In the genomic region with DNA sequence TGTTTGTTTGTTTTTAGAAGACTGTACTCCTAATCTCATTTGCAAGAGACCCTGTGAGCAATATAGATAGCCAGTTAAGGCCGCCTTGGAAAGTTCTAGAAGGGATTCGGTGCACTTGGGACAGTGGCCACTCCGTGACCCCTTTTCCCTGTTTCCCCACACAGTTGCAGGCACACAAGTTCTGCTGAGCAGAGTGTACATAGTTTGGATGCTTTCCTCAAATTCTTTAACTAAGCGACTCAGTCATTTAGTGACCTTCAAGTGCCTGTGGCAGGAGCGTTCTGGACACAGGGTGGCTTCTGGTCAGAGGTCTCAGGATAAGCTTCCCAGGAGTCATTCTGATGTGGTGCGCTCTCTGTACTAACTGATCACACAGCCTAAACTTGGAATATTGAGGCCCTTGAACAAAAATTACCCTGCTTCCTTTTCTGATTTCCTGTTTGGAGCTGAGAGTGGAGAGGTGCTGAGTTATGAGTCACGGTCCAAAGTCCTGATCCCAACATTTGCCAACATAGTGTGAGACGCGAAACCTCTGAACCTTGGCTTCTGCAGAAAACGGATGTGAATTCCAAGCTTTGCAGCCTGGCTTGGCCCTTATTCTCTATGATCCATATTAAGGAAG, we compare ENCODE assay signal across 12 mouse cellular contexts.
DNase-seq lines count a peak whose midpoint lies in the region; ATAC-seq lines count a peak whose summit lies in the region.
"Had no signal": no experiment of that assay in that cellular context is flagged by ENCODE, and none has a peak within 500 bp of the region (broad histone marks: within the 10 kb centered on the region; RNA-seq: fewer than 3 reads in every experiment).

No protein-coding gene starts in this region.

- no peak overlapping the region for H3K9ac ChIP-seq in heart, embryonic 13.5 days
- H3K9ac ChIP-seq in heart, embryonic 12.5 days, result no peak overlapping the region
- H3K9ac ChIP-seq in intestine, embryonic 16.5 days (ENCODE audit: low read depth, low read length), result no peak overlapping the region
- H3K9ac ChIP-seq: hindbrain, embryonic 12.5 days; liver, embryonic 13.5 days had no signal

- H3K4me2 ChIP-seq in heart, embryonic 13.5 days, result no peak overlapping the region
- H3K4me2 ChIP-seq in heart, embryonic 12.5 days, result no peak overlapping the region
- no peak overlapping the region for H3K4me2 ChIP-seq in intestine, embryonic 16.5 days (ENCODE audit: low read depth, low read length)
- H3K4me2 ChIP-seq: hindbrain, embryonic 12.5 days; liver, embryonic 13.5 days had no signal

- 35% methylated on average over 10 of the region's 10 CpGs for WGBS in heart, embryonic 13.5 days
- 47% methylated on average over 10 of the region's 10 CpGs for WGBS in heart, embryonic 12.5 days
- WGBS in intestine, embryonic 16.5 days, result 59% methylated on average over 10 of the region's 10 CpGs
- 44% methylated on average over 10 of the region's 10 CpGs for WGBS in large intestine, adult 2 months

- peaks cover 16% of the 10 kb centered on the region for H3K4me1 ChIP-seq in heart, embryonic 13.5 days
- peaks cover 15% of the 10 kb centered on the region for H3K4me1 ChIP-seq in heart, embryonic 12.5 days (replicated peaks)
- peaks cover 4% of the 10 kb centered on the region; the same call in 1 of the 2 replicates for H3K4me1 ChIP-seq in intestine, embryonic 16.5 days (ENCODE audit: control insufficient read depth, insufficient read depth, low read length)
- H3K4me1 ChIP-seq: hindbrain, embryonic 12.5 days; midbrain, embryonic 10.5 days had no signal

- DNase-seq in NIH3T3 (ENCODE audit: low read depth), result peak; percentile 64
- peak; percentile 45 for DNase-seq in large intestine, adult 2 months (ENCODE audit: low read depth, low spot score)
- no peak for DNase-seq in cerebellum, postnatal 36 days
- DNase-seq in gastrocnemius, postnatal 25 days, result no peak
- no peak for DNase-seq in right cerebral cortex, adult 18-20 months
- DNase-seq: liver, embryonic 13.5 days; retina, postnatal 1 day had no signal

- no peaks in the 10 kb centered on the region for H3K9me3 ChIP-seq in heart, embryonic 13.5 days
- H3K9me3 ChIP-seq in heart, embryonic 12.5 days (replicated peaks), result no peaks in the 10 kb centered on the region
- H3K9me3 ChIP-seq in intestine, embryonic 16.5 days (ENCODE audit: control insufficient read depth, low read length), result no peaks in the 10 kb centered on the region
- H3K9me3 ChIP-seq: hindbrain, embryonic 12.5 days; liver, embryonic 13.5 days; midbrain, embryonic 10.5 days had no signal

- peak overlapping the region; percentile 39 for H3K27ac ChIP-seq in heart, embryonic 13.5 days (replicated peaks)
- no peak overlapping the region for H3K27ac ChIP-seq in heart, embryonic 12.5 days (ENCODE audit: poor library complexity, severe bottlenecking)
- H3K27ac ChIP-seq in intestine, embryonic 16.5 days (ENCODE audit: low read length), result peak overlapping the region; percentile 55
- H3K27ac ChIP-seq: hindbrain, embryonic 12.5 days; liver, embryonic 13.5 days; midbrain, embryonic 10.5 days had no signal

- no peaks in the 10 kb centered on the region for H3K36me3 ChIP-seq in heart, embryonic 13.5 days
- no peaks in the 10 kb centered on the region for H3K36me3 ChIP-seq in heart, embryonic 12.5 days
- no peaks in the 10 kb centered on the region for H3K36me3 ChIP-seq in intestine, embryonic 16.5 days (ENCODE audit: control insufficient read depth, insufficient read depth, low read length)
- H3K36me3 ChIP-seq: hindbrain, embryonic 12.5 days; liver, embryonic 13.5 days had no signal

- no peak for ATAC-seq in heart, embryonic 13.5 days (ENCODE audit: extremely low read depth, insufficient number of reproducible peaks, low FRiP score, low TSS enrichment)
- ATAC-seq in heart, embryonic 12.5 days (ENCODE audit: insufficient number of reproducible peaks, low FRiP score), result no peak
- ATAC-seq in intestine, embryonic 16.5 days, result peak; percentile 83

- H3K27me3 ChIP-seq in heart, embryonic 13.5 days (replicated peaks), result no peaks in the 10 kb centered on the region
- H3K27me3 ChIP-seq in heart, embryonic 12.5 days (replicated peaks), result no peaks in the 10 kb centered on the region
- no peaks in the 10 kb centered on the region for H3K27me3 ChIP-seq in intestine, embryonic 16.5 days (replicated peaks; ENCODE audit: control insufficient read depth, insufficient read depth, low read length)
- H3K27me3 ChIP-seq: hindbrain, embryonic 12.5 days; liver, embryonic 13.5 days had no signal

- no peak overlapping the region for H3K4me3 ChIP-seq in heart, embryonic 13.5 days
- H3K4me3 ChIP-seq in heart, embryonic 12.5 days, result no peak overlapping the region
- H3K4me3 ChIP-seq in intestine, embryonic 16.5 days (ENCODE audit: low read length), result no peak overlapping the region
- H3K4me3 ChIP-seq: hindbrain, embryonic 12.5 days; liver, embryonic 13.5 days; midbrain, embryonic 10.5 days had no signal

Comparison
In these comparisons a context has a peak if more than half of its experiments do, and no peak if none do; other contexts are left out.
1. DNase-seq: peak in NIH3T3 (single experiment) and large intestine, adult 2 months (single experiment); none in cerebellum, postnatal 36 days (0 of 2), gastrocnemius, postnatal 25 days (single experiment) and right cerebral cortex, adult 18-20 months (single experiment).